Mouse (Mus musculus) thymus, adult 2 months (tissue): ENCODE results near the gene Cetn3. TPM values are rescaled to one million over a fixed set of nuclear protein-coding genes. Genes with fewer than 3 reads are reported as not detected.

Experiments used
- DNase-seq: peaks from one replicate; pipeline ENCODE4 v3.0.0; 2021
- H3K27ac ChIP-seq: fragments of 200-500 bp; 2 replicates; pipeline ENCODE4 v1.5.1; 2012; ENCODE audit warnings: low read length, control low read depth; ENCODE audit not compliant: control insufficient read depth, insufficient read depth
- H3K27me3 ChIP-seq: fragments of 200-500 bp; 2 replicates; pipeline ENCODE4 v1.6.1; 2012; ENCODE audit warnings: mild to moderate bottlenecking, low read length, moderate library complexity, mixed read lengths; ENCODE audit not compliant: control insufficient read depth, insufficient read depth
- H3K36me3 ChIP-seq: fragments of 200-500 bp; 2 replicates; pipeline ENCODE4 v1.6.1; 2012; ENCODE audit warnings: mild to moderate bottlenecking, low read length, moderate library complexity; ENCODE audit not compliant: control insufficient read depth, insufficient read depth
- H3K4me1 ChIP-seq: fragments of 200-500 bp; replicated peaks from 2 replicates; pipeline ENCODE4 v1.6.1; 2012; ENCODE audit warnings: low read length; ENCODE audit not compliant: control insufficient read depth, insufficient read depth
- H3K4me3 ChIP-seq: fragments of 200-500 bp; 2 replicates; pipeline ENCODE4 v1.5.1; 2012; ENCODE audit warnings: mild to moderate bottlenecking, low read length, control low read depth, moderate library complexity; ENCODE audit not compliant: control insufficient read depth, insufficient read depth
- CTCF ChIP-seq: fragments of 200-500 bp; IDR thresholded peaks from 2 replicates; pipeline ENCODE4 v1.5.1; 2012; ENCODE audit warnings: mild to moderate bottlenecking, control low read depth, low read length, moderate library complexity, borderline replicate concordance; ENCODE audit not compliant: control insufficient read depth, poor library complexity, insufficient read depth; ENCODE audit errors: extremely low read depth
- POLR2A ChIP-seq: fragments of 200-500 bp; IDR thresholded peaks from 2 replicates; pipeline ENCODE4 v1.6.1; 2012; ENCODE audit warnings: mild to moderate bottlenecking, low read length, control low read depth, moderate library complexity; ENCODE audit not compliant: control insufficient read depth, poor library complexity, insufficient read depth; ENCODE audit errors: extremely low read depth
- WGBS: fragments of 180-500 bp; shearing (Covaris S2); methylation state at CpG from one replicate; pipeline ENCODE4 v1.1.7; 2018; 5-methylcytosine and 5-hydroxymethylcytosine counted together
- polyA plus RNA-seq: library from polyadenylated mRNA; depleted of rRNA; stranded (reverse); fragments of >200 nt; gene quantifications from 2 replicates; pipeline ENCODE4 v1.2.3, GENCODE M21; 2012; rRNA removed

Gene Cetn3
- 3.4 and 3.6 TPM in 2 replicates for polyA plus RNA-seq

- H3K27me3 ChIP-seq = no peaks in the 10 kb centered on the region
- WGBS = under 1% methylated on average over 29 of the region's 29 CpGs
- H3K4me1 ChIP-seq = no peaks in the 10 kb centered on the region; the same call in 1 of the 2 replicates
- H3K36me3 ChIP-seq = peaks cover 4% of the 10 kb centered on the region; the same call in 1 of the 2 replicates
- H3K4me3 ChIP-seq = peak within 1 kb of the TSS; percentile 74
- peak within 1 kb of the TSS; percentile 78 for H3K27ac ChIP-seq
- peak; percentile 87 for DNase-seq
- TF ChIP-seq POLR2A (no peak; the same call in 1 of the 2 replicates), CTCF (0 out of 2 replicates have a peak, but pooled peaks have one; percentile 48)
Measured at GRCm38 (mm10) chr13:81782971-81783404, at the start of gene Cetn3. Cetn3 (plus strand) TSS chr13:81783077.

GRCm38 (mm10) chr13:81736606-81737005 lies 46.3 kb upstream of the Cetn3 start:
- DNase-seq = no peak
- 84% methylated on average over 5 of the region's 5 CpGs for WGBS
- no peak overlapping the region for H3K4me3 ChIP-seq
- TF ChIP-seq CTCF (no peak), POLR2A (no peak)
- no peaks in the 10 kb centered on the region for H3K27me3 ChIP-seq
- H3K36me3 ChIP-seq = no peaks in the 10 kb centered on the region
- H3K4me1 ChIP-seq = no peaks in the 10 kb centered on the region
- H3K27ac ChIP-seq = no peak overlapping the region

GRCm38 (mm10) chr13:81740898-81741297 lies 42.0 kb upstream of the Cetn3 start:
- H3K27me3 ChIP-seq = no peaks in the 10 kb centered on the region
- H3K4me1 ChIP-seq = no peaks in the 10 kb centered on the region
- no peak for DNase-seq
- no peaks in the 10 kb centered on the region for H3K36me3 ChIP-seq
- WGBS = 29% methylated on average over 3 of the region's 3 CpGs
- H3K4me3 ChIP-seq = no peak overlapping the region
- TF ChIP-seq CTCF (no peak), POLR2A (no peak)
- H3K27ac ChIP-seq = no peak overlapping the region

GRCm38 (mm10) chr13:81743391-81744091 lies 39.3 kb upstream of the Cetn3 start:
- H3K36me3 ChIP-seq = no peaks in the 10 kb centered on the region
- no peak for DNase-seq
- no peak for TF ChIP-seq POLR2A
- no peak for TF ChIP-seq CTCF
- H3K27ac ChIP-seq = no peak overlapping the region
- no peaks in the 10 kb centered on the region for H3K27me3 ChIP-seq
- no peak overlapping the region for H3K4me3 ChIP-seq
- no peaks in the 10 kb centered on the region for H3K4me1 ChIP-seq
- 82% methylated on average over 10 of the region's 10 CpGs for WGBS

GRCm38 (mm10) chr13:81744092-81744396 lies 38.8 kb upstream of the Cetn3 start:
- TF ChIP-seq CTCF = no peak
- no peak for TF ChIP-seq POLR2A
- DNase-seq = no peak
- no peaks in the 10 kb centered on the region for H3K27me3 ChIP-seq
- no peak overlapping the region for H3K27ac ChIP-seq
- H3K4me1 ChIP-seq = no peaks in the 10 kb centered on the region
- WGBS = 95% methylated on average over 2 of the region's 2 CpGs
- no peak overlapping the region for H3K4me3 ChIP-seq
- no peaks in the 10 kb centered on the region for H3K36me3 ChIP-seq

- Histone ChIP-seq H3K36me3 (no peaks in the 10 kb centered on the region), H3K4me3 (no peak overlapping the region), H3K27me3 (no peaks in the 10 kb centered on the region), H3K27ac (no peak overlapping the region), H3K4me1 (no peaks in the 10 kb centered on the region)
- no peak for DNase-seq
- TF ChIP-seq POLR2A = no peak
- no peak for TF ChIP-seq CTCF
Measured at GRCm38 (mm10) chr13:81754878-81755277, 28.0 kb upstream of the Cetn3 start.

GRCm38 (mm10) chr13:81755324-81755723 lies 27.6 kb upstream of the Cetn3 start:
- no peak for TF ChIP-seq CTCF
- TF ChIP-seq POLR2A = no peak
- 97% methylated on average over 1 of the region's 1 CpGs for WGBS
- Histone ChIP-seq H3K36me3 (no peaks in the 10 kb centered on the region), H3K27me3 (no peaks in the 10 kb centered on the region), H3K4me3 (no peak overlapping the region), H3K4me1 (no peaks in the 10 kb centered on the region), H3K27ac (no peak overlapping the region)
- no peak for DNase-seq
